Mouse (Mus musculus) hindbrain, postnatal 0 days (tissue): Measurements from ENCODE around the gene Adgrl3. TPM values are rescaled to one million over a fixed set of nuclear protein-coding genes. Genes with fewer than 3 reads are reported as not detected.

Source experiments
- ATAC-seq: fragments of 200-750 bp; cut with Nextera tagmentation; 2 replicates; pipeline ENCODE4 v1.8.0; 2017; ENCODE audit warnings: mild to moderate bottlenecking, moderate TSS enrichment, moderate library complexity
- DNase-seq: peaks from one replicate; pipeline ENCODE4 v3.0.0-alpha.2; 2015; ENCODE audit warnings: low spot score
- H3K27ac ChIP-seq: fragments of 300-500 bp; sonication (generic); 2 replicates; pipeline ENCODE4 v1.5.1; 2014; ENCODE audit warnings: mild to moderate bottlenecking
- H3K27me3 ChIP-seq: fragments of 300-500 bp; sonication (generic); 2 replicates; pipeline ENCODE4 v1.6.1; 2014; ENCODE audit warnings: low read length, mixed read lengths; ENCODE audit not compliant: insufficient read depth
- H3K36me3 ChIP-seq: fragments of 300-500 bp; sonication (generic); 2 replicates; pipeline ENCODE4 v1.6.1; 2014; ENCODE audit warnings: low read length, mixed read lengths; ENCODE audit not compliant: insufficient read depth
- H3K4me1 ChIP-seq: fragments of 300-500 bp; sonication (generic); 2 replicates; pipeline ENCODE4 v1.6.1; 2014; ENCODE audit warnings: antibody characterized with exemption, low read length, mixed read lengths; ENCODE audit not compliant: insufficient read depth
- H3K4me2 ChIP-seq: fragments of 300-500 bp; sonication (generic); 2 replicates; pipeline ENCODE4 v1.6.1; 2014; ENCODE audit warnings: low read depth, mild to moderate bottlenecking, low read length, moderate library complexity, mixed read lengths
- H3K4me3 ChIP-seq: fragments of 300-500 bp; sonication (generic); 2 replicates; pipeline ENCODE4 v1.5.1; 2014; ENCODE audit warnings: low read length
- H3K9ac ChIP-seq: fragments of 300-500 bp; sonication (generic); replicated peaks from 2 replicates; pipeline ENCODE4 v1.6.1; 2014; ENCODE audit warnings: mild to moderate bottlenecking, low read length, moderate library complexity, mixed read lengths
- H3K9me3 ChIP-seq: fragments of 300-500 bp; sonication (generic); 2 replicates; pipeline ENCODE4 v1.6.1; 2016; ENCODE audit warnings: low read length, mixed read lengths
- CTCF ChIP-seq: IDR thresholded peaks from 2 replicates; pipeline ENCODE4 v1.5.1; 2016; ENCODE audit warnings: antibody characterized with exemption, control low read depth, low read depth
- WGBS: fragments of 180-500 bp; shearing (Covaris S2); extraction: QIAGEN DNeasy Blood & Tissue Kit; methylation state at CpG from one replicate; pipeline ENCODE4 v1.1.7; 2014; 5-methylcytosine and 5-hydroxymethylcytosine counted together
- polyA plus RNA-seq: library from polyadenylated mRNA; unstranded; fragments of >200 nt; fragmentation: Nextera tagmentation; extraction: Ambion mirVana; gene quantifications from 2 replicates; pipeline ENCODE4 v1.2.1, GENCODE M21; 2015
- total RNA-seq: library from RNA; depleted of rRNA; stranded (reverse); fragments of >200 nt; gene quantifications from 2 replicates; pipeline ENCODE4 v1.2.3, GENCODE M21; 2014

The Adgrl3 gene
- total and polyA plus RNA-seq, 2 experiments from 2014 or later, result 52.7 to 186 TPM

- Histone ChIP-seq H3K9ac (no peak overlapping the region), H3K27ac (no peak overlapping the region), H3K27me3 (no peaks in the 10 kb centered on the region), H3K4me1 (no peaks in the 10 kb centered on the region), H3K9me3 (no peaks in the 10 kb centered on the region), H3K36me3 (no peaks in the 10 kb centered on the region), H3K4me2 (no peak overlapping the region), H3K4me3 (no peak overlapping the region)
- no peak for TF ChIP-seq CTCF
- DNase-seq, result peak; percentile 27
- peak; percentile 51 for ATAC-seq
- WGBS, result 34% methylated on average over 9 of the region's 9 CpGs
Measured at GRCm38 (mm10) chr5:81345436-81346131, 325.6 kb downstream of the Adgrl3 start.

GRCm38 (mm10) chr5:81347571-81347970 lies 327.6 kb downstream of the Adgrl3 start:
- TF ChIP-seq CTCF, result no peak
- Histone ChIP-seq H3K27ac (no peak overlapping the region), H3K9me3 (no peaks in the 10 kb centered on the region), H3K27me3 (no peaks in the 10 kb centered on the region), H3K36me3 (no peaks in the 10 kb centered on the region), H3K9ac (no peak overlapping the region), H3K4me2 (no peak overlapping the region), H3K4me3 (no peak overlapping the region), H3K4me1 (no peaks in the 10 kb centered on the region)
- DNase-seq (no peak), ATAC-seq (no peak)
- 53% methylated on average over 4 of the region's 4 CpGs for WGBS

- ATAC-seq (peak; percentile 62; the same call in 1 of the 2 replicates), DNase-seq (peak; percentile 73)
- H3K4me3 ChIP-seq, result no peak overlapping the region
- no peaks in the 10 kb centered on the region for H3K9me3 ChIP-seq
- no peak for TF ChIP-seq CTCF
- no peaks in the 10 kb centered on the region for H3K27me3 ChIP-seq
- no peaks in the 10 kb centered on the region for H3K36me3 ChIP-seq
- H3K4me1 ChIP-seq, result 0 out of 2 replicates have a peak, but pooled peaks cover 6% of the 10 kb centered on the region
- H3K9ac ChIP-seq, result no peak overlapping the region
- no peak overlapping the region for H3K27ac ChIP-seq
- 11% methylated on average over 2 of the region's 2 CpGs for whole genome bisulfite sequencing
- no peak overlapping the region for H3K4me2 ChIP-seq
Measured at GRCm38 (mm10) chr5:81359560-81359959, 339.6 kb downstream of the Adgrl3 start.

GRCm38 (mm10) chr5:81364198-81364643 lies 344.3 kb downstream of the Adgrl3 start:
- 71% methylated on average over 8 of the region's 8 CpGs for WGBS
- Histone ChIP-seq H3K36me3 (no peaks in the 10 kb centered on the region), H3K4me2 (no peak overlapping the region), H3K9me3 (no peaks in the 10 kb centered on the region), H3K27ac (no peak overlapping the region), H3K9ac (no peak overlapping the region), H3K4me3 (no peak overlapping the region), H3K4me1 (0 out of 2 replicates have a peak, but pooled peaks cover 6% of the 10 kb centered on the region), H3K27me3 (no peaks in the 10 kb centered on the region)
- no peak for DNase-seq
- TF ChIP-seq CTCF, result no peak
- ATAC-seq, result no peak

GRCm38 (mm10) chr5:81365250-81365649 lies 345.3 kb downstream of the Adgrl3 start:
- 38% methylated on average over 2 of the region's 2 CpGs for WGBS
- Histone ChIP-seq H3K9ac (no peak overlapping the region), H3K4me2 (no peak overlapping the region), H3K9me3 (no peaks in the 10 kb centered on the region), H3K27me3 (no peaks in the 10 kb centered on the region), H3K4me3 (no peak overlapping the region), H3K27ac (no peak overlapping the region), H3K36me3 (no peaks in the 10 kb centered on the region), H3K4me1 (no peaks in the 10 kb centered on the region)
- no peak for DNase-seq
- ATAC-seq, result no peak
- no peak for TF ChIP-seq CTCF

- ATAC-seq (no peak), DNase-seq (no peak)
- no peak for TF ChIP-seq CTCF
- no peaks in the 10 kb centered on the region for H3K36me3 ChIP-seq
- H3K27me3 ChIP-seq, result no peaks in the 10 kb centered on the region
- H3K9me3 ChIP-seq, result no peaks in the 10 kb centered on the region
- no peaks in the 10 kb centered on the region for H3K4me1 ChIP-seq
- no peak overlapping the region for H3K9ac ChIP-seq
- no peak overlapping the region for H3K4me3 ChIP-seq
- 87% methylated on average over 10 of the region's 10 CpGs for WGBS
- H3K27ac ChIP-seq, result no peak overlapping the region
- no peak overlapping the region for H3K4me2 ChIP-seq
Measured at GRCm38 (mm10) chr5:81370126-81370850, 350.4 kb downstream of the Adgrl3 start.

- Histone ChIP-seq H3K4me1 (no peaks in the 10 kb centered on the region), H3K36me3 (no peaks in the 10 kb centered on the region), H3K4me2 (no peak overlapping the region), H3K9ac (no peak overlapping the region), H3K27ac (no peak overlapping the region), H3K4me3 (no peak overlapping the region), H3K27me3 (no peaks in the 10 kb centered on the region), H3K9me3 (no peaks in the 10 kb centered on the region)
- DNase-seq (no peak), ATAC-seq (no peak)
- WGBS, result 75% methylated on average over 7 of the region's 7 CpGs
- TF ChIP-seq CTCF, result 0 out of 2 replicates have a peak, but pooled peaks have one; percentile 20
Measured at GRCm38 (mm10) chr5:81375992-81376391, 356.1 kb downstream of the Adgrl3 start.
